Mouse (Mus musculus): ENCODE results near the gene Atf7. TPM values are rescaled to one million over a fixed set of nuclear protein-coding genes. Genes with fewer than 3 reads are reported as not detected.

The Atf7 gene
- polyA plus RNA-seq, 1 experiment, result 140 TPM

- no peak for TF ChIP-seq POLR2A (IDR thresholded peaks at IDR 0.05; ENCODE audit: control insufficient read depth, extremely low read depth, insufficient read depth, low read length, poor library complexity)
- Histone ChIP-seq H3K36me3 (ENCODE audit: control insufficient read depth, insufficient read depth, low read length) (no peaks in the 10 kb centered on the region), H3K4me3 (ENCODE audit: control insufficient read depth, insufficient read depth, low read length) (peak overlapping the region; percentile 59), H3K27ac (ENCODE audit: control insufficient read depth, insufficient read depth, low read length) (no peak overlapping the region), H3K4me1 (replicated peaks; ENCODE audit: control insufficient read depth, insufficient read depth, low read length) (peaks cover 15% of the 10 kb centered on the region), H3K27me3 (ENCODE audit: control insufficient read depth, insufficient read depth, low read length) (no peaks in the 10 kb centered on the region)
- 19% methylated on average over 12 of the region's 12 CpGs for WGBS
- DNase-seq, result no peak
Measured at GRCm38 (mm10) chr15:102516293-102516692, 109.0 kb downstream of the Atf7 start.

- no peaks in the 10 kb centered on the region for H3K36me3 ChIP-seq (ENCODE audit: control insufficient read depth, insufficient read depth, low read length)
- H3K4me3 ChIP-seq (ENCODE audit: control insufficient read depth, insufficient read depth, low read length), result no peak overlapping the region
- DNase-seq, result no peak
- H3K27ac ChIP-seq (ENCODE audit: control insufficient read depth, insufficient read depth, low read length), result no peak overlapping the region
- H3K27me3 ChIP-seq (ENCODE audit: control insufficient read depth, insufficient read depth, low read length), result no peaks in the 10 kb centered on the region
- no peak for TF ChIP-seq CTCF (IDR thresholded peaks at IDR 0.05; ENCODE audit: borderline replicate concordance, control insufficient read depth, extremely low read depth, insufficient read depth, low read length, poor library complexity)
- TF ChIP-seq POLR2A (IDR thresholded peaks at IDR 0.05; ENCODE audit: control insufficient read depth, extremely low read depth, insufficient read depth, low read length, poor library complexity), result no peak
- H3K4me1 ChIP-seq (replicated peaks; ENCODE audit: control insufficient read depth, insufficient read depth, low read length), result peaks cover 16% of the 10 kb centered on the region
- WGBS, result 88% methylated on average over 4 of the region's 4 CpGs
Measured at GRCm38 (mm10) chr15:102515791-102516190, 109.5 kb downstream of the Atf7 start.

- TF ChIP-seq POLR2A (IDR thresholded peaks at IDR 0.05; ENCODE audit: control insufficient read depth, extremely low read depth, insufficient read depth, low read length, poor library complexity), result no peak
- TF ChIP-seq CTCF (IDR thresholded peaks at IDR 0.05; ENCODE audit: borderline replicate concordance, control insufficient read depth, extremely low read depth, insufficient read depth, low read length, poor library complexity), result no peak
- H3K27ac ChIP-seq (ENCODE audit: control insufficient read depth, insufficient read depth, low read length), result no peak overlapping the region
- no peaks in the 10 kb centered on the region for H3K27me3 ChIP-seq (ENCODE audit: control insufficient read depth, insufficient read depth, low read length)
- no peak overlapping the region for H3K4me3 ChIP-seq (ENCODE audit: control insufficient read depth, insufficient read depth, low read length)
- WGBS, result 94% methylated on average over 2 of the region's 2 CpGs
- peaks cover 22% of the 10 kb centered on the region for H3K4me1 ChIP-seq (replicated peaks; ENCODE audit: control insufficient read depth, insufficient read depth, low read length)
- no peak for DNase-seq
- H3K36me3 ChIP-seq (ENCODE audit: control insufficient read depth, insufficient read depth, low read length), result no peaks in the 10 kb centered on the region
Measured at GRCm38 (mm10) chr15:102515261-102515660, 110.0 kb downstream of the Atf7 start.

- Histone ChIP-seq H3K27me3 (ENCODE audit: control insufficient read depth, insufficient read depth, low read length) (no peaks in the 10 kb centered on the region), H3K36me3 (ENCODE audit: control insufficient read depth, insufficient read depth, low read length) (no peaks in the 10 kb centered on the region), H3K27ac (ENCODE audit: control insufficient read depth, insufficient read depth, low read length) (no peak overlapping the region), H3K4me3 (ENCODE audit: control insufficient read depth, insufficient read depth, low read length) (no peak overlapping the region), H3K4me1 (replicated peaks; ENCODE audit: control insufficient read depth, insufficient read depth, low read length) (peaks cover 19% of the 10 kb centered on the region)
- WGBS, result 95% methylated on average over 3 of the region's 3 CpGs
- TF ChIP-seq POLR2A (IDR thresholded peaks at IDR 0.05; ENCODE audit: control insufficient read depth, extremely low read depth, insufficient read depth, low read length, poor library complexity), result no peak
- TF ChIP-seq CTCF (IDR thresholded peaks at IDR 0.05; ENCODE audit: borderline replicate concordance, control insufficient read depth, extremely low read depth, insufficient read depth, low read length, poor library complexity), result no peak
- no peak for DNase-seq
Measured at GRCm38 (mm10) chr15:102513004-102513403, 112.3 kb downstream of the Atf7 start.

DNA sequence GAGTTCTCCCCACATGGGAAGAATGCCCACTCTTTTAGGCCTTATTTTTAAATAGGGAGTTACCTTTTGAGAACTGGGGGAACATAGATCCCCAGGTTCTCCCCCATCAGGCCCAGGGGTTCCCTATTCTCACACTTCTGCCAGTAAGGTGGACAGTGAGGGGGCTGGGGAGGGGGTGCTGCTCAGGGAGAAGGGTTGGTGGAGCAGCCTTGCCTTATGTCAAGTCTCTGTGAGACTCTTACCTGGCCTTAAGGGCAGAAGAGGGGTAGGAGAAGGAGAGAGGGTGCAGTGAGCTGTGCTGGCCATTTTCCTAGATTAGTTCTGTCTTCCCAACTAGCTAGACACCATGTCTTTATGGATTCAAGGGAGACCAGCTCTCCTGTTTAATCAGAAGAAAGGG, 112.8 kb downstream of the Atf7 start:
- DNase-seq, result no peak
- H3K27ac ChIP-seq (ENCODE audit: control insufficient read depth, insufficient read depth, low read length), result no peak overlapping the region
- peaks cover 19% of the 10 kb centered on the region for H3K4me1 ChIP-seq (replicated peaks; ENCODE audit: control insufficient read depth, insufficient read depth, low read length)
- TF ChIP-seq CTCF (IDR thresholded peaks at IDR 0.05; ENCODE audit: borderline replicate concordance, control insufficient read depth, extremely low read depth, insufficient read depth, low read length, poor library complexity), result no peak
- TF ChIP-seq POLR2A (IDR thresholded peaks at IDR 0.05; ENCODE audit: control insufficient read depth, extremely low read depth, insufficient read depth, low read length, poor library complexity), result no peak
- H3K4me3 ChIP-seq (ENCODE audit: control insufficient read depth, insufficient read depth, low read length), result no peak overlapping the region
- no peaks in the 10 kb centered on the region for H3K27me3 ChIP-seq (ENCODE audit: control insufficient read depth, insufficient read depth, low read length)
- H3K36me3 ChIP-seq (ENCODE audit: control insufficient read depth, insufficient read depth, low read length), result no peaks in the 10 kb centered on the region

DNA sequence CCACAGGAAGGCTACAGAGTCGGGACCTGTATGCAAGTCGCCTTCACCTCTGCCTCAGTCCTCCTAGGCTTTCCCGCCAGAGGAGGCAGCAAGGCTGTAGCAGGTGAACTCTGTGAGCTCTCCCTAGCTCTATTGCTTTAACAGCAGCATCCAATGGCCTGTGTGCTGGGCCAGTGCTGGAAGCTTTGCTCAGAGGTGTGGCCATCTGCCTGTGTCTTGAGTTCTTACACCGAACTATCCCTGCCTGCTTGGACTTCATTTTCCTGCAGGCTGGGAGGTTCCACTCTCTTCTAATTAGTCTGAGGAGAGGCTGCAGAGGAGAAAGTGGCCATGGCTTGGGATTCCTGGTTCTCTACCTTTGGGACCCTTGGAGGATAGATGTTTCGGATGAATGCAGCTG, 113.3 kb downstream of the Atf7 start:
- H3K27ac ChIP-seq (ENCODE audit: control insufficient read depth, insufficient read depth, low read length), result no peak overlapping the region
- no peaks in the 10 kb centered on the region for H3K27me3 ChIP-seq (ENCODE audit: control insufficient read depth, insufficient read depth, low read length)

DNA sequence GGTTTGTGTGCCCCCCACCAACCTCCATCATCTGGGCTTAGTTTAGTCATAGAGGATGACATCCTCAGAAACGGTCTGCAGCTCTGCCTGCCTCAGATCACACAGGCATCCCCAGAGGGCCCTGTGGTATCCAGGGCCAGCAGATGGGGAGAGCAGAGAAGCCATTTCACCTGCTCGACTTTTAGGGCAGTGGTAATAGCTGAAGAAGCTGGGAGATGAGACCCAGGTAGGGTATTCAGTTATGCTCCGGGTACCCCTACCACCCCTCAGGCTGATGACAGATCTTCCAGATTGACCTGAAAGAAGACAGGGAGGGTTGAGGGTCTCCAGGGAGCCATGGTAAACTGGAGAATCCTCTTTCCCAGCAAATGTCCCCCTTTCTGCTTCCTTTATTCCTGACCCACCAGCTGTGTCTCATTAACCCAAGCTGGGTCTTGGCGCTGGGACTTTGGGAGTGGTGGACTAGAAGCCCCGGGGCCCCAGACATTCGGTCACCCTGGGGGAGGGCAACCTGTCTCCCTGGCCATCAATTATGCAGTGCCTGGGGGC, 113.9 kb downstream of the Atf7 start:
- no peak overlapping the region for H3K4me3 ChIP-seq (ENCODE audit: control insufficient read depth, insufficient read depth, low read length)
- DNase-seq, result no peak
- H3K36me3 ChIP-seq (ENCODE audit: control insufficient read depth, insufficient read depth, low read length), result no peaks in the 10 kb centered on the region
- WGBS, result 70% methylated on average over 6 of the region's 6 CpGs
- H3K27me3 ChIP-seq (ENCODE audit: control insufficient read depth, insufficient read depth, low read length), result no peaks in the 10 kb centered on the region
- no peak for TF ChIP-seq CTCF (IDR thresholded peaks at IDR 0.05; ENCODE audit: borderline replicate concordance, control insufficient read depth, extremely low read depth, insufficient read depth, low read length, poor library complexity)
- no peak for TF ChIP-seq POLR2A (IDR thresholded peaks at IDR 0.05; ENCODE audit: control insufficient read depth, extremely low read depth, insufficient read depth, low read length, poor library complexity)
- peaks cover 18% of the 10 kb centered on the region for H3K4me1 ChIP-seq (replicated peaks; ENCODE audit: control insufficient read depth, insufficient read depth, low read length)
- no peak overlapping the region for H3K27ac ChIP-seq (ENCODE audit: control insufficient read depth, insufficient read depth, low read length)

More for the DNA sequence above, 113.3 kb downstream of the Atf7 start:
- 94% methylated on average over 5 of the region's 5 CpGs for WGBS
- TF ChIP-seq POLR2A (IDR thresholded peaks at IDR 0.05; ENCODE audit: control insufficient read depth, extremely low read depth, insufficient read depth, low read length, poor library complexity) (no peak), CTCF (IDR thresholded peaks at IDR 0.05; ENCODE audit: borderline replicate concordance, control insufficient read depth, extremely low read depth, insufficient read depth, low read length, poor library complexity) (no peak)
- Histone ChIP-seq H3K4me1 (replicated peaks; ENCODE audit: control insufficient read depth, insufficient read depth, low read length) (peaks cover 19% of the 10 kb centered on the region), H3K36me3 (ENCODE audit: control insufficient read depth, insufficient read depth, low read length) (no peaks in the 10 kb centered on the region), H3K4me3 (ENCODE audit: control insufficient read depth, insufficient read depth, low read length) (no peak overlapping the region)
- no peak for DNase-seq
